Mouse (Mus musculus) liver, embryonic 15.5 days (tissue): ENCODE results near the gene Zbtb20. TPM values are rescaled to one million over a fixed set of nuclear protein-coding genes. Genes with fewer than 3 reads are reported as not detected.

Experiments
- ATAC-seq: fragments of 200-750 bp; cut with Nextera tagmentation; 2 replicates; pipeline ENCODE4 v1.8.0; 2017; ENCODE audit warnings: moderate number of reproducible peaks, mild to moderate bottlenecking, moderate library complexity; ENCODE audit not compliant: insufficient read depth
- H3K27ac ChIP-seq: fragments of 300-500 bp; sonication (generic); replicated peaks from 2 replicates; pipeline ENCODE4 v1.5.1; 2015; ENCODE audit warnings: mild to moderate bottlenecking, inconsistent platforms
- H3K27me3 ChIP-seq: fragments of 300-500 bp; sonication (generic); 2 replicates; pipeline ENCODE4 v1.6.1; 2015; ENCODE audit warnings: mild to moderate bottlenecking, inconsistent platforms
- H3K36me3 ChIP-seq: fragments of 300-500 bp; sonication (generic); replicated peaks from 2 replicates; pipeline ENCODE4 v1.6.1; 2015; ENCODE audit warnings: moderate library complexity, mild to moderate bottlenecking, inconsistent platforms
- H3K4me1 ChIP-seq: fragments of 300-500 bp; sonication (generic); replicated peaks from 2 replicates; pipeline ENCODE4 v1.6.1; 2015; ENCODE audit warnings: inconsistent platforms
- H3K4me2 ChIP-seq: fragments of 300-500 bp; sonication (generic); 2 replicates; pipeline ENCODE4 v1.6.1; 2015; ENCODE audit warnings: moderate library complexity, mild to moderate bottlenecking, inconsistent platforms
- H3K4me3 ChIP-seq: fragments of 300-500 bp; sonication (generic); replicated peaks from 2 replicates; pipeline ENCODE4 v1.5.1; 2015; ENCODE audit warnings: mild to moderate bottlenecking, inconsistent platforms
- H3K9ac ChIP-seq: fragments of 300-500 bp; sonication (generic); 2 replicates; pipeline ENCODE4 v1.6.1; 2015; ENCODE audit warnings: moderate library complexity, mild to moderate bottlenecking, inconsistent platforms
- H3K9me3 ChIP-seq: fragments of 300-500 bp; sonication (generic); replicated peaks from 2 replicates; pipeline ENCODE4 v1.6.1; 2016; ENCODE audit warnings: inconsistent platforms
- WGBS: fragments of 180-500 bp; shearing (Covaris S2); methylation state at CpG from one replicate; pipeline ENCODE4 v1.1.7; 2015; ENCODE audit warnings: mixed read lengths; ENCODE audit not compliant: insufficient replicate concordance; 5-methylcytosine and 5-hydroxymethylcytosine counted together
- polyA plus RNA-seq: library from polyadenylated mRNA; unstranded; fragments of >200 nt; fragmentation: Nextera tagmentation; extraction: Ambion mirVana; gene quantifications from 2 replicates; pipeline ENCODE4 v1.2.1, GENCODE M21; 2015

The Zbtb20 gene
- polyA plus RNA-seq, 1 experiment from 2014 or later: 5.1 TPM

- Histone ChIP-seq H3K4me1 (no peaks in the 10 kb centered on the region), H3K9ac (no peak overlapping the region), H3K36me3 (no peaks in the 10 kb centered on the region), H3K4me3 (no peak overlapping the region), H3K9me3 (no peaks in the 10 kb centered on the region), H3K27ac (no peak overlapping the region), H3K4me2 (no peak overlapping the region), H3K27me3 (no peaks in the 10 kb centered on the region)
- 31% methylated on average over 7 of the region's 7 CpGs for WGBS
- ATAC-seq: no peak
Observed at GRCm38 (mm10) chr16:43574006-43574764, 698.5 kb downstream of the Zbtb20 start.

- Histone ChIP-seq H3K4me2 (no peak overlapping the region), H3K4me1 (no peaks in the 10 kb centered on the region), H3K9ac (no peak overlapping the region), H3K36me3 (no peaks in the 10 kb centered on the region), H3K9me3 (no peaks in the 10 kb centered on the region), H3K27me3 (no peaks in the 10 kb centered on the region), H3K27ac (no peak overlapping the region), H3K4me3 (no peak overlapping the region)
- WGBS: 58% methylated on average over 4 of the region's 4 CpGs
- ATAC-seq: no peak
Observed at GRCm38 (mm10) chr16:43575066-43575465, 699.4 kb downstream of the Zbtb20 start.

- WGBS: 36% methylated on average over 9 of the region's 9 CpGs
- no peaks in the 10 kb centered on the region for H3K36me3 ChIP-seq
- no peak overlapping the region for H3K4me3 ChIP-seq
- ATAC-seq: no peak
- no peak overlapping the region for H3K27ac ChIP-seq
- no peaks in the 10 kb centered on the region for H3K9me3 ChIP-seq
- no peaks in the 10 kb centered on the region for H3K4me1 ChIP-seq
- no peak overlapping the region for H3K9ac ChIP-seq
- H3K27me3 ChIP-seq: no peaks in the 10 kb centered on the region
- H3K4me2 ChIP-seq: no peak overlapping the region
Observed at GRCm38 (mm10) chr16:43575507-43575906, 699.8 kb downstream of the Zbtb20 start.

GRCm38 (mm10) chr16:43577399-43577798, 701.7 kb downstream of the Zbtb20 start:
- H3K4me3 ChIP-seq: no peak overlapping the region
- 47% methylated on average over 10 of the region's 10 CpGs for WGBS
- no peak overlapping the region for H3K27ac ChIP-seq
- H3K27me3 ChIP-seq: no peaks in the 10 kb centered on the region
- H3K9ac ChIP-seq: no peak overlapping the region
- H3K9me3 ChIP-seq: no peaks in the 10 kb centered on the region
- H3K4me2 ChIP-seq: no peak overlapping the region
- no peaks in the 10 kb centered on the region for H3K4me1 ChIP-seq
- no peaks in the 10 kb centered on the region for H3K36me3 ChIP-seq
- ATAC-seq: no peak

- no peak for ATAC-seq
- H3K9me3 ChIP-seq: no peaks in the 10 kb centered on the region
- no peak overlapping the region for H3K9ac ChIP-seq
- H3K27me3 ChIP-seq: no peaks in the 10 kb centered on the region
- no peak overlapping the region for H3K4me2 ChIP-seq
- no peak overlapping the region for H3K27ac ChIP-seq
- H3K4me1 ChIP-seq: no peaks in the 10 kb centered on the region
- H3K36me3 ChIP-seq: no peaks in the 10 kb centered on the region
- WGBS: 28% methylated on average over 5 of the region's 5 CpGs
- H3K4me3 ChIP-seq: no peak overlapping the region
Observed at GRCm38 (mm10) chr16:43578351-43578750, 702.7 kb downstream of the Zbtb20 start.

GRCm38 (mm10) chr16:43579111-43579510, 703.4 kb downstream of the Zbtb20 start:
- Histone ChIP-seq H3K4me2 (no peak overlapping the region), H3K4me1 (no peaks in the 10 kb centered on the region), H3K27ac (no peak overlapping the region), H3K9me3 (no peaks in the 10 kb centered on the region), H3K4me3 (no peak overlapping the region), H3K36me3 (no peaks in the 10 kb centered on the region), H3K27me3 (no peaks in the 10 kb centered on the region), H3K9ac (no peak overlapping the region)
- 74% methylated on average over 4 of the region's 4 CpGs for WGBS
- ATAC-seq: no peak

- Histone ChIP-seq H3K9ac (no peak overlapping the region), H3K36me3 (no peaks in the 10 kb centered on the region), H3K27me3 (no peaks in the 10 kb centered on the region), H3K4me3 (no peak overlapping the region), H3K27ac (no peak overlapping the region), H3K9me3 (no peaks in the 10 kb centered on the region), H3K4me2 (no peak overlapping the region), H3K4me1 (no peaks in the 10 kb centered on the region)
- 55% methylated on average over 6 of the region's 6 CpGs for WGBS
- ATAC-seq: no peak
Observed at GRCm38 (mm10) chr16:43580321-43580822, 704.7 kb downstream of the Zbtb20 start.

GRCm38 (mm10) chr16:43581551-43581950, 705.9 kb downstream of the Zbtb20 start:
- Histone ChIP-seq H3K4me2 (no peak overlapping the region), H3K4me1 (no peaks in the 10 kb centered on the region), H3K36me3 (no peaks in the 10 kb centered on the region), H3K9ac (no peak overlapping the region), H3K27me3 (no peaks in the 10 kb centered on the region), H3K4me3 (no peak overlapping the region), H3K9me3 (no peaks in the 10 kb centered on the region), H3K27ac (no peak overlapping the region)
- no peak for ATAC-seq
- 75% methylated on average over 4 of the region's 4 CpGs for WGBS

- no peak for ATAC-seq
- no peaks in the 10 kb centered on the region for H3K9me3 ChIP-seq
- no peaks in the 10 kb centered on the region for H3K36me3 ChIP-seq
- WGBS: 37% methylated on average over 4 of the region's 4 CpGs
- no peak overlapping the region for H3K4me2 ChIP-seq
- H3K4me1 ChIP-seq: no peaks in the 10 kb centered on the region
- no peak overlapping the region for H3K9ac ChIP-seq
- H3K27me3 ChIP-seq: no peaks in the 10 kb centered on the region
- no peak overlapping the region for H3K4me3 ChIP-seq
- no peak overlapping the region for H3K27ac ChIP-seq
Observed at GRCm38 (mm10) chr16:43586859-43587429, 711.3 kb downstream of the Zbtb20 start.

GRCm38 (mm10) chr16:43590704-43591493, 715.2 kb downstream of the Zbtb20 start:
- Histone ChIP-seq H3K9ac (no peak overlapping the region), H3K27ac (no peak overlapping the region), H3K9me3 (no peaks in the 10 kb centered on the region), H3K4me3 (no peak overlapping the region), H3K36me3 (no peaks in the 10 kb centered on the region), H3K4me1 (no peaks in the 10 kb centered on the region), H3K4me2 (no peak overlapping the region), H3K27me3 (no peaks in the 10 kb centered on the region)
- WGBS: 54% methylated on average over 7 of the region's 7 CpGs
- no peak for ATAC-seq

- no peaks in the 10 kb centered on the region for H3K9me3 ChIP-seq
- H3K4me3 ChIP-seq: no peak overlapping the region
- 62% methylated on average over 5 of the region's 5 CpGs for WGBS
- no peak for ATAC-seq
- H3K9ac ChIP-seq: no peak overlapping the region
- H3K27ac ChIP-seq: no peak overlapping the region
- H3K4me2 ChIP-seq: no peak overlapping the region
- no peaks in the 10 kb centered on the region for H3K36me3 ChIP-seq
- no peaks in the 10 kb centered on the region for H3K4me1 ChIP-seq
- H3K27me3 ChIP-seq: no peaks in the 10 kb centered on the region
Observed at GRCm38 (mm10) chr16:43592062-43592461, 716.4 kb downstream of the Zbtb20 start.
